Mouse (Mus musculus): Measurements from ENCODE around the gene Pdlim4. TPM values are rescaled to one million over a fixed set of nuclear protein-coding genes. Genes with fewer than 3 reads are reported as not detected.
A peak's percentile ranks its signal among the peaks of the same experiment; 100 is the strongest.
"Not testable (repeated sequence)": the region's sequence is repeated elsewhere in the genome, so short reads cannot be mapped to it uniquely, and the experiment has no call there.

Gene Pdlim4
- polyA plus RNA-seq, 1 experiment, result 23.6 TPM

GRCm38 (mm10) chr11:54064412-54064978 lies 4.3 kb downstream of the Pdlim4 start:
- WGBS, result 90% methylated on average over 3 of the region's 3 CpGs
- DNase-seq (ENCODE audit: low read depth, low spot score), result no peak

- no peak for DNase-seq (ENCODE audit: low read depth, low spot score)
These were observed 5.4 kb downstream of the Pdlim4 start for GRCm38 (mm10) chr11:54063472-54063775.

GRCm38 (mm10) chr11:54062753-54063471 lies 5.9 kb downstream of the Pdlim4 start:
- WGBS, result 44% methylated on average over 9 of the region's 9 CpGs
- DNase-seq (ENCODE audit: low read depth, low spot score), result no peak

More at GRCm38 (mm10) chr11:54063472-54063775, 5.4 kb downstream of the Pdlim4 start:
- WGBS, result 75% methylated on average over 10 of the region's 10 CpGs

GRCm38 (mm10) chr11:54062086-54062752 lies 6.6 kb downstream of the Pdlim4 start:
- WGBS, result 46% methylated on average over 12 of the region's 12 CpGs
- no peak for DNase-seq (ENCODE audit: low read depth, low spot score)

- peak; percentile 66 for DNase-seq (ENCODE audit: low read depth, low spot score)
- 9% methylated on average over 9 of the region's 9 CpGs for whole genome bisulfite sequencing
These were observed 8.5 kb downstream of the Pdlim4 start for GRCm38 (mm10) chr11:54060316-54060715.

- WGBS, result 48% methylated on average over 1 of the region's 1 CpGs
- DNase-seq (ENCODE audit: low read depth, low spot score), result no peak
These were observed 9.3 kb downstream of the Pdlim4 start for GRCm38 (mm10) chr11:54059526-54059925.

- DNase-seq (ENCODE audit: low read depth, low spot score), result no peak
- 61% methylated on average over 6 of the region's 6 CpGs for WGBS
These were observed 10.2 kb downstream of the Pdlim4 start for GRCm38 (mm10) chr11:54058643-54059042.

- 79% methylated on average over 10 of the region's 10 CpGs for WGBS
These were observed 10.7 kb downstream of the Pdlim4 start for GRCm38 (mm10) chr11:54058056-54058617.

GRCm38 (mm10) chr11:54057428-54057827 lies 11.4 kb downstream of the Pdlim4 start:
- no peak for DNase-seq (ENCODE audit: low read depth, low spot score)
- WGBS, result 60% methylated on average over 2 of the region's 2 CpGs

More at GRCm38 (mm10) chr11:54058056-54058617, 10.7 kb downstream of the Pdlim4 start:
- DNase-seq (ENCODE audit: low read depth, low spot score), result no peak

- 47% methylated on average over 8 of the region's 8 CpGs for WGBS
- no peak for DNase-seq (ENCODE audit: low read depth, low spot score)
These were observed 12.7 kb downstream of the Pdlim4 start for GRCm38 (mm10) chr11:54056132-54056531.

GRCm38 (mm10) chr11:54054257-54054656 lies 14.6 kb downstream of the Pdlim4 start:
- 18% methylated on average over 6 of the region's 6 CpGs for WGBS

GRCm38 (mm10) chr11:54053090-54053489 lies 15.7 kb downstream of the Pdlim4 start:
- WGBS, result 77% methylated on average over 7 of the region's 7 CpGs
- DNase-seq (ENCODE audit: low read depth, low spot score), result no peak

More at GRCm38 (mm10) chr11:54054257-54054656, 14.6 kb downstream of the Pdlim4 start:
- DNase-seq (ENCODE audit: low read depth, low spot score), result no peak

GRCm38 (mm10) chr11:54052128-54052527 lies 16.7 kb downstream of the Pdlim4 start:
- DNase-seq (ENCODE audit: low read depth, low spot score), result no peak
- 92% methylated on average over 5 of the region's 5 CpGs for WGBS

- 80% methylated on average over 7 of the region's 7 CpGs for WGBS
- DNase-seq (ENCODE audit: low read depth, low spot score), result no peak
These were observed 17.7 kb downstream of the Pdlim4 start for GRCm38 (mm10) chr11:54051161-54051560.

- no peak for DNase-seq (ENCODE audit: low read depth, low spot score)
- WGBS, result 73% methylated on average over 2 of the region's 2 CpGs
These were observed 18.6 kb downstream of the Pdlim4 start for GRCm38 (mm10) chr11:54050205-54050604.

- 87% methylated on average over 6 of the region's 6 CpGs for WGBS
- DNase-seq (ENCODE audit: low read depth, low spot score), result no peak
These were observed 28.1 kb downstream of the Pdlim4 start for GRCm38 (mm10) chr11:54040676-54041075.

GRCm38 (mm10) chr11:54032872-54033271 lies 35.9 kb downstream of the Pdlim4 start:
- not testable (repeated sequence) for DNase-seq (ENCODE audit: low read depth, low spot score)
- WGBS, result 48% methylated on average over 1 of the region's 3 CpGs

GRCm38 (mm10) chr11:54028997-54029396 lies 39.8 kb downstream of the Pdlim4 start:
- 73% methylated on average over 4 of the region's 4 CpGs for WGBS
- no peak for DNase-seq (ENCODE audit: low read depth, low spot score)

- WGBS, result 2% methylated on average over 61 of the region's 61 CpGs
- DNase-seq (ENCODE audit: low read depth, low spot score), result peak; percentile 47
These were observed 40.5 kb downstream of the Pdlim4 start, which contains the start of gene Slc22a4 for GRCm38 (mm10) chr11:54028044-54028951. Gene Slc22a4, minus strand, starts transcription at chr11:54028090.
